Mouse (Mus musculus): Measurements from ENCODE around the gene Tmem163. TPM values are rescaled to one million over a fixed set of nuclear protein-coding genes. Genes with fewer than 3 reads are reported as not detected.
A peak's percentile ranks its signal among the peaks of the same experiment; 100 is the strongest.

Gene Tmem163
- total and polyA plus RNA-seq, 3 experiments, result 4.5 to 10.0 (median 8.1) TPM

DNA sequence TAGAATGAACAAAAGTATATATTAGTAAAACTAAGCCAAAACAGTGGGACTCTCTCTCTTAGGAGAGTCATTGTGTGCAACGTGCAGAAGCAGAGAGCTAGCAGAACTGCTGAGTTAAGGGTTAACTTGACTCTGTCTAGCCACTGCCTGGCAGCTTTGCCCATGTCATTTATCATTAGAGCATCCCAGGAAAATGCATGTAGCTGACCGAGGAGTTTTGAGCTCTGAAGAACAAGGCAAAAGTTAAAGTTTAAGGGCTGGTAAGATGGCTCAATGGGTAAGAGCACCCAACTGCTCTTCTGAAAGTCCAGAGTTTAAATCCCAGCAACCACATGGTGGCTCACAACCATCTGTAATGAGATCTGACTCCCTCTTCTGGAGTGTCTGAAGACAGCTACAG is 44.2 kb upstream of the Tmem163 start:
- no peak overlapping the region for H3K4me2 ChIP-seq (ENCODE audit: insufficient read depth, low read depth, poor library complexity, severe bottlenecking)
- H3K27me3 ChIP-seq (replicated peaks), result no peaks in the 10 kb centered on the region
- TF ChIP-seq USF1 (IDR thresholded peaks at IDR 0.05; ENCODE audit: low read depth, low read length) (no peak), CTCF (conservative IDR thresholded peaks at IDR 0.05 in 1 of 2, IDR thresholded peaks at IDR 0.05 in 1 of 2; ENCODE audit: low read depth in 2 of 2, low read length in 2 of 2) (peak in 1 of 2 experiments; percentile 11; a peak in 1 of 4 replicates)
- H3K4me1 ChIP-seq (ENCODE audit: control insufficient read depth in 1 of 2, insufficient read depth in 2 of 2), result no peaks in the 10 kb centered on the region
- in situ Hi-C loops (cut with MboI; ENCODE audit: low pct_ligation_motif_present, low pct_unique_long_range_greater_than_20kb, low sequenced_read_pairs), result no loop called here
- H3K27ac ChIP-seq (ENCODE audit: insufficient read depth, low read depth), result no peak overlapping the region
- no peak overlapping the region for H3K9ac ChIP-seq (ENCODE audit: insufficient read depth, low read depth)
- H3K4me3 ChIP-seq (replicated peaks in 1 of 3; ENCODE audit: low read depth in 2 of 3, low read length in 2 of 3, poor library complexity in 1 of 3), result no peak overlapping the region
- no peak for DNase-seq (ENCODE audit: extremely low read depth)
- no peaks in the 10 kb centered on the region for H3K36me3 ChIP-seq (replicated peaks in 1 of 2; ENCODE audit: control insufficient read depth in 1 of 2, insufficient read depth in 1 of 2, low read length in 1 of 2)
- no peaks in the 10 kb centered on the region for H3K9me3 ChIP-seq (replicated peaks; ENCODE audit: low read length)
- no peaks in the 10 kb centered on the region for H3K79me2 ChIP-seq (replicated peaks; ENCODE audit: control insufficient read depth, extremely low read depth, insufficient read depth, poor library complexity, severe bottlenecking)
- dilution Hi-C loops (cut with MboI; ENCODE audit: extremely low pct_ligation_motif_present, extremely low pct_unique_long_range_greater_than_20kb, low sequenced_read_pairs), result no loop called here

DNA sequence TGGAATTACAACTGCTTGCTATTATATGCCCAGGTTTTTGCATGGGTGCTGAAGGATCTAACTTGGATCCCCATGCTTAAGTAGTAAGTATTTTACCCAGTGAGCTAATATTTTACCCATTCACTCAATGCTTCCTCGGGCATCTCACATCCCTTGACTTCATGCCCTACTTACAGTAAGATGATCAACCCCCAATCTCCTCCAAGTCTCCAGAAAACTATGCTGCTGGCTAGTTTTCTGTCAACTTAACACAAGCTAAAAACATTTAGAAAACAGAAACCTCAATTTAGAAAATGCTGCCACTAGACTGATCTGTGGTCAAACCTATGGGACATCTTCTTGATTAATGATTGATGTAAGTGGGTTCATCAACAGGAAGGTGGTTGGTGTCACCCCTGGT is 38.9 kb upstream of the Tmem163 start:
- no peak for TF ChIP-seq NRF1 (IDR thresholded peaks at IDR 0.05; ENCODE audit: low read depth, low read length)
- TF ChIP-seq MAZ (IDR thresholded peaks at IDR 0.05; ENCODE audit: low read depth, low read length), result no peak
- TF ChIP-seq CHD1 (IDR thresholded peaks at IDR 0.05; ENCODE audit: low read depth, low read length), result no peak
- no peak for TF ChIP-seq E2F4 (IDR thresholded peaks at IDR 0.05; ENCODE audit: insufficient replicate concordance, low read depth, low read length)
- no peak for TF ChIP-seq GABPA (IDR thresholded peaks at IDR 0.05; ENCODE audit: insufficient replicate concordance, low read depth, low read length)
- no peak for TF ChIP-seq MAFK (IDR thresholded peaks at IDR 0.05; ENCODE audit: insufficient replicate concordance, low read length)
- TF ChIP-seq TCF12 (IDR thresholded peaks at IDR 0.05; ENCODE audit: low read depth, low read length), result no peak
- TF ChIP-seq USF1 (IDR thresholded peaks at IDR 0.05; ENCODE audit: low read depth, low read length), result no peak
- TF ChIP-seq IRF4 (IDR thresholded peaks at IDR 0.05; ENCODE audit: low read depth, low read length), result no peak
- TF ChIP-seq RCOR1 (conservative IDR thresholded peaks at IDR 0.05; ENCODE audit: low read depth, low read length), result no peak
- no peak for TF ChIP-seq SMC3 (IDR thresholded peaks at IDR 0.05; ENCODE audit: low read depth, low read length)
- TF ChIP-seq ZKSCAN1 (IDR thresholded peaks at IDR 0.05; ENCODE audit: borderline replicate concordance, low read depth, low read length), result no peak
- TF ChIP-seq ZC3H11A (IDR thresholded peaks at IDR 0.05; ENCODE audit: low read depth, low read length), result no peak
- no peak for TF ChIP-seq JUN (IDR thresholded peaks at IDR 0.05; ENCODE audit: insufficient read depth, low read depth, low read length)
- no peak for TF ChIP-seq HCFC1 (IDR thresholded peaks at IDR 0.05; ENCODE audit: low read depth, low read length)
- TF ChIP-seq POLR2AphosphoS2 (IDR thresholded peaks at IDR 0.05; ENCODE audit: low read depth, low read length), result no peak
- TF ChIP-seq MYC (IDR thresholded peaks at IDR 0.05; ENCODE audit: low read depth, low read length), result no peak
- TF ChIP-seq NELFE (IDR thresholded peaks at IDR 0.05; ENCODE audit: low read depth, low read length), result no peak
- no peak for TF ChIP-seq PAX5 (IDR thresholded peaks at IDR 0.05; ENCODE audit: low read length)
- no peak overlapping the region for H3K4me3 ChIP-seq (replicated peaks in 1 of 3; ENCODE audit: low read depth in 2 of 3, low read length in 2 of 3, poor library complexity in 1 of 3)
- in situ Hi-C loops (cut with MboI; ENCODE audit: low pct_ligation_motif_present, low pct_unique_long_range_greater_than_20kb, low sequenced_read_pairs) (no loop called here), dilution Hi-C loops (cut with MboI; ENCODE audit: extremely low pct_ligation_motif_present, extremely low pct_unique_long_range_greater_than_20kb, low sequenced_read_pairs) (no loop called here)
- H3K36me3 ChIP-seq (replicated peaks in 1 of 2; ENCODE audit: control insufficient read depth in 1 of 2, insufficient read depth in 1 of 2, low read length in 1 of 2), result no peaks in the 10 kb centered on the region
- no peaks in the 10 kb centered on the region for H3K79me2 ChIP-seq (replicated peaks; ENCODE audit: control insufficient read depth, extremely low read depth, insufficient read depth, poor library complexity, severe bottlenecking)
- H3K9me3 ChIP-seq (replicated peaks; ENCODE audit: low read length), result no peaks in the 10 kb centered on the region
- no peak for DNase-seq (ENCODE audit: extremely low read depth)
- no peak overlapping the region for H3K4me2 ChIP-seq (ENCODE audit: insufficient read depth, low read depth, poor library complexity, severe bottlenecking)
- H3K9ac ChIP-seq (ENCODE audit: insufficient read depth, low read depth), result no peak overlapping the region
- no peaks in the 10 kb centered on the region for H3K27me3 ChIP-seq (replicated peaks)
- H3K27ac ChIP-seq (ENCODE audit: insufficient read depth, low read depth), result no peak overlapping the region
- H3K4me1 ChIP-seq (ENCODE audit: control insufficient read depth in 1 of 2, insufficient read depth in 2 of 2), result no peaks in the 10 kb centered on the region
